Mouse (Mus musculus) 3T3-L1 (cell line): ENCODE results near the gene Klhl6.
"Not testable (repeated sequence)": the region's sequence is repeated elsewhere in the genome, so short reads cannot be mapped to it uniquely, and the experiment has no call there.

Experiments
- DNase-seq: peaks from one replicate; pipeline ENCODE4 v3.0.0-alpha.2; 2015; ENCODE audit warnings: low read depth, low spot score

The Klhl6 gene

GRCm38 (mm10) chr16:19982537-19983257, at the start of gene Klhl6:
Gene Klhl6, minus strand, starts transcription at chr16:19983037.
- no peak for DNase-seq

DNA sequence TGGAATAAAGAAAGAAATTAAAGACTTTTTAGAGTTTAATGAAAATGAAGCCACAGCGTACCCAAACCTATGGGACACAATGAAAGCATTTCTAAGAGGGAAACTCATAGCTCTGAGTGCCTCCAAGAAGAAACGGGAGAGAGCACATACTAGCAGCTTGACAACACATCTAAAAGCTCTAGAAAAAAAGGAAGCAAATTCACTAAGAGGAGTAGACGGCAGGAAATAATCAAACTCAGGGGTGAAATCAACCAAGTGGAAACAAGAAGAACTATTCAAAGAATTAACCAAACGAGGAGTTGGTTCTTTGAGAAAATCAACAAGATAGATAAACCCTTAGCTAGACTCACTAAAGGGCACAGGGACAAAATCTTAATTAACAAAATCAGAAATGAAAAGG, 44.4 kb upstream of the Klhl6 start:
- not testable (repeated sequence) for DNase-seq

- no peak for DNase-seq
These were observed 40.0 kb upstream of the Klhl6 start for GRCm38 (mm10) chr16:20022821-20023220.

GRCm38 (mm10) chr16:20021848-20022247, 39.0 kb upstream of the Klhl6 start:
- DNase-seq, result no peak

DNA sequence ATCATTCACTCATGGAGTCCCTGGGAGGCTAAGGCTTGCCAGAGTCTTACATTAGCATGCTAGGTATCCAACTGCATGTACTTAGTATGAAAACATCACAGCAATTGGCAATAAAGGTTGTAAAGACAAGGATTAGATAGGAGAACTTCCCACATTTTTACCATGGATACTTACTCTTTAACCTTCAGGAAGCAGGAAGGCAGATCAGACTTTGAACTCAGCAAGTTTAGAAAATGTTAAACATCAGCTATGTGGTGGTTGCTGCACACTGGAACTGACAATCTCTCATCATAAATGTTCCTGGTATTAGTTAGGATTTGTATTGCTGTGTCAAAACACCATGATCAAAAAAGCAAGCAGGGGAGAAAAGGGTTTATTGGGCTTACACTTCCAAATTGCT, 29.8 kb upstream of the Klhl6 start:
- DNase-seq, result no peak

- no peak for DNase-seq
These were observed 23.2 kb upstream of the Klhl6 start for GRCm38 (mm10) chr16:20006066-20006465.

GRCm38 (mm10) chr16:20000286-20000685, 17.4 kb upstream of the Klhl6 start:
- DNase-seq, result not testable (repeated sequence)

DNA sequence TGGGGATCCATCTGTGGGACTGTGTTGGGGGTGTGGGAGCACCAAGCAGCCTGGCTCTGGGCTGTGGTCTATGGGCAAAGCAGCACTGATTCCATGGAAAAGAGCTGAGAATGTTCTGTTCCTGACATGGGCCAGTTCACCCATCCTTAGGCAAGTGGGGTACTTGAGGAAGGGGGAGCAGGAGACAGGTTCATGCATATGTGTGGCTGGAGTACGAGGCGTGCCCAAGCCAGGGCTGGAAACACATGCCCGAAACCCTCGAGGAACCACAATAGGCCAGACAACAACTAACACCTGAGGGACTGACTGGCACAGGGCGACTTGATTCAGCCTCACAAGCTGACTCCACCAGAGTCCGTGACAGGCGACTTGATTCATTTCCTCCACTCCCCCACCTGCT, 14.8 kb upstream of the Klhl6 start:
- no peak for DNase-seq

DNA sequence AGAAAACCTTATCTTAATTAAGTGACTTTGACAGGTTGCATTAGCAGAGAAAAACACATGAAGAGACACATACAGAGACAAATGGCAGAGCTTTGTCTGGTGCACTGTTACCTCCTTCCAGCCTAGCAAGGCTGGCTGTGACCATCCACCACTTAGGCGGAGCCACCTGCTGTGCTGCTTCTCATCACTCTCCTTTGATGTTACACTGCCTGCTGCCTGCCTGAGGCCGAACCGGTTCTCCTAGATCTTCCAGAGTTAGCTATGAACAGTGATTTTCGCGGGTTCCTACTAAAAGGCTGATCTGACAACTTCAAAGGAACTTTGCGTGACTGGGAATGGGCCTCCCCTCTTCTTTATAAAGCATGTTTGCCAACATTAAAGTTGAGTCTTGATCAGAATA, 14.1 kb upstream of the Klhl6 start:
- not testable (repeated sequence) for DNase-seq

DNA sequence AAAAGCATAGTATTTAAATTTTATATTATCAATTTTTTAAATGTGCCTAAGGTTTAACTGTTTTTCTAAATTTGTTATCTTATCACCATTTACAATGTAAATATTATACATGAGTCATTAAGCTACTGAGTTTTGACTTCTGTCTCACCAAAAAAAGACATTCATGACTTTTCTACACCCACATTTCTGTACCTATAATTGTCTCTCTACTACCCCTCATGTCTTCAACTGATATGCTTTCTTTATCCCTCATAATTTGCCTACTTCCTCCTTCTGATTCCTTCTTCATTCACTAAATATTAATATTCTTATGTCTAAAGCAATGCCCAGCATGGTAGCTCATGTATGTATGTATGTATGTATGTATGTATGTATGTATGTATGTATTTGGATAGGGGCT, 13.0 kb upstream of the Klhl6 start:
- DNase-seq, result no peak

DNA sequence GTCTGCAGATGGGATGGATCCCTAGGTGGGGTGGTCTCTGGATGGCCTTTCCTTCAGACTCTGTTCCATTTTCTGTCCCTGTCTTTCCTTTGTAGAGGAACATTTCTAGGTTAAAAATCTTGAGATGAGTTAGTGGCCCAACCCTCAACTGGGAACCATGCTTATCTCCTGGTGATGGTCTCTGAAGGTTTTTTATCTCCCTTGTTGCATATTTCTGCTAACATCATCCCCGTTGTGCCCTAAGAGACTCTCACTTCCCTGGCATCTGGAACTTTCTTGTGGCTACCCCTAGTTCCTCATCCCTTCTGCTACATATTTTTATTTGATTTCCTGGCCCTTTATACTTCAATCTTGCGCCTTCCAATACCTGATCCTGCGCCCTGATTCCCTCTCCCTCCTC, 10.4 kb upstream of the Klhl6 start:
- DNase-seq, result no peak

DNA sequence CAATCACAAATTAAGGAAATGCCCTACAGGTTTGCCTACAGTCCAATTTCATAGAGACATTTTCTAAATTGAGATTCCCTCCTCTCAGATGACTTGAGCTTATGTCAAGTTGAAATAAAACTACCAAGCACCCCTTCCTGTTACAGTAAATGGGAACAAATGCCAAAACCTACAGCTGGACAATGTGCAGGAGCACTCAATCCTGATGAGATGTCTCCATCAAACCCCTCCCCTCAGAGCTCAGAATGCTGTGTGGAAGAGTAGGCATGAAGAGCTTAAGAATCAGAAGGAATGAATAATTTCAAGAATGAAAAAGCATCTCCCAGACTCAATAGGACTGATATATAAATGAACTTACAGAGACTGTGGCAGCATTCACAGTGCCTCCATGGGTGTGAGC, 7.7 kb upstream of the Klhl6 start:
- DNase-seq, result no peak

GRCm38 (mm10) chr16:19987589-19987988, 4.8 kb upstream of the Klhl6 start:
- DNase-seq, result no peak

DNA sequence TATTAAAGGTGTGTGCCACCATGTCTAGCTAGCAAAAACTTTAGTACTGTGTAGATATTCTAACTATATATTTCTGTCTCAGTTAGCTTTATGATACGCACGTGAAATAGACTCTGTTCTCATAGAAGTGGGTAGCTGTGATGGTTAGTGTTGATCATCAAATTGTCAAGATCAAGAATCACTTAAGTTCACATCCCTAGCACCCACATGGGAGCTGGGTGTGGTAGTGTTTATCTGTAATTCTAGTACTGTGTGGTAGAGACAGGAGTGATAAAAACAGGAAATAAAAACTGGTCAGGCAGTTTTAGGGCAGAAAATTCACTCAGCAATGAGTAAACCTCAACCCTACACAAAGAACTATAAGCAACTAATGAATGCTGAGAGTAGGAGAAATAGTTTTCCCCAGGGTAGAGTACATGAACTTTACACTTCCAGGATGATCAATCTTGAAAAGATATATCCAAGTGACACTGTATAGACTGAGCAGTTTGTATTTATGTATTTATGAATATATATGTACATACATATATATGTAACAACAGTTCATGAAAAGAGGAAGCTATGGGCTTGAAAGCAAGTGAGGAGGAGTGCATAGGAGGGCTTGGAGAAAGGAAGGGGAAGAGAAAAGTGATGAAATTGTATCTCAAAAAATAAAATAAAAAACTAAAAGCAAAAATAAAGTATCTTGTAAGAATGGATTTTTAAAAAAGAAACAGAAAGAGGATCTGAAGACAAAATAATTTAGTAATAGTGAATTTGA, 2.2 kb upstream of the Klhl6 start:
- DNase-seq, result no peak

DNA sequence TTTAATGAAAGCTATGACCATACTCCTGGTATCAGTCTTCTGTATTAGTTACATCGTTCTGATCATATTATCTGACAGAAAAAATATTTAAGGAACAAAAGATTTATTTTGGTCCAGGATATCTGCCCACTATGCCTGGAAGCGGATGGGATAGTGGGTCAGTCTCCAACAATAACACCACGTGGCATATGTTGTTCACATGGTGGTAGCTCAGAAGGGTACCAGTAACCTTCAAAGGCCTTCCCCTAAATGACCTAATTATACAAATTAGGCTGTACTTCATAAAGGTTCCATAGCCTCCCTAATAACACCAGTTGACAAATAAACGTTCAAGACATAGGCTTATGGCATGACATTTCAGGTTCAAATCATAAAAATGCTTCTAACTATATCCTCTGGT, 722 bp upstream of the Klhl6 start:
- DNase-seq, result no peak

- DNase-seq, result no peak
These were observed 1.2 kb downstream of the Klhl6 start for GRCm38 (mm10) chr16:19981684-19982083.

DNA sequence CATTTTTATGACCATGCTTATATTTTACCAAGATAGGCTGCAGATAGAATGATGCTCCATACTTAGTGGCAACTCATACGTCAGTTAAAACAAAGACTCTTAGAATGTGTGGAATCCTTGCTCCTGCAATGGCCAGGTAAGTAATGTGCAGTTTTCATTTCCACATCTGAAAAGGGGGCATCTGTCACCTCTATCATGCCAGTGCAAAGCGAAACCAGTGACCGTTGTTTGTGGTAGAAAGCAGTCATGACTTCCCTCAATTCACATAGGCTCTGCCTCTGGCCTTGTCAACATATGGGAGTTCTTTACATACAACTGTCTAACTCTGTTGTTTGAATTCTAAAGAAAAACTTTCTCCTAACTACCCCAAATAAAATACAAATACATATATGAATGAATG, 1.8 kb downstream of the Klhl6 start:
- DNase-seq, result no peak

DNA sequence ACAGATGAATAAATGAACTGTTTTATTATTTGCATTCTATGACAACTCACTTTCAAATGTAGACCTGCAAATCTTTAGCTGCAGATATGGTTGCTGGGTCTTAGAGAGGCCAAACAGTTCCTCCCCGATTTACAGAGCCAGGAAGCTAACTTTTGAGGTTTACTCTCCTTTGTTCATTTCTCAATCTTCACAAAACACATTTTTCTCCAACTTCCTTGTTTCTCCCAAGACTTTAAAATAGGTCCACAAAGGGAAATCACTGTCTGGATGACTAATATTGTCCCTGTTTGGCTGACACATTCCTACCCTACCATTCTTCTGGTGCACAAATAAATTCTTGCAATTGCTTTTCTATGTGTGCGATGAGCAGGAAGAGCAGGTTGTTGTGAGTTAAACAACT, 3.1 kb downstream of the Klhl6 start:
- DNase-seq, result no peak

DNA sequence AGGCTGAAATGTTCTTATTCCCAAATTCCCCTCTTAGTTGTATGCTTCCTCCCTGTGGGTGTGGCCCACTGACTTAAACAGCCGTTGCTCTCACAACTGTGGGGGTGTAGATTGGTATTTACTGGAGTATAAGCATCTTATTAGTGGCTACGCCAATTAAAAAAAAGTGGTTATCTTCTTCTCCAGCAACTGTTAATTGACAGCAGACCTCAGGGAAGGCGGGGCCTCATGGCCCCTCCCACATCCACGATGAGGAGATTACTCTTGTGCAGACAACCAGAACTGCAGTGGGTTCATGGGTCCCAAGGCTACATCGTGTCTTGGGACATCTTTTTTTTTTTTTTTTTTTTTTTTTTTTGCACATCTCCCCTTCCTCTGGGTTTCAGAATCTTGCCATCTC, 5.6 kb downstream of the Klhl6 start:
- DNase-seq, result no peak

- DNase-seq, result no peak
These were observed 6.0 kb downstream of the Klhl6 start for GRCm38 (mm10) chr16:19976825-19977224.

DNA sequence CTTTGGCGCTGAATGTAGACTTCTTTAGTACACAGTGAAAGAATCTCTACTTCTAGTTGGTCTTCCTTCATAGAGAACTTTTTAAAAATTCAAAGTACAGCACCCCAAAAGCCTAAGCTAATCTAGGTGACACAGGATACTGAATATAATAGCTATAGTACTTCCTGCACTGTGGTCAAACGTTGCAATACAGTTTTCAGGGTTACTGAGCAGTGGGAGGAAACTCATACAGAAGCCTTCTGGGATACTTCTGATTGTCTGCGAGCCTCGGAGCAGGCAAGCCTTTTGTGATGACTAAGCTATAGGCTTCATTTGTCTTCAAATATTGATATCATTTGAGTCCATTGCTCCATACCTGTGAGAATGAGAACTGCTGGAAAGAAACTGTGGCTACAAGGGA, 7.4 kb downstream of the Klhl6 start:
- no peak for DNase-seq

GRCm38 (mm10) chr16:19973480-19973879, 9.4 kb downstream of the Klhl6 start:
- DNase-seq, result no peak

DNA sequence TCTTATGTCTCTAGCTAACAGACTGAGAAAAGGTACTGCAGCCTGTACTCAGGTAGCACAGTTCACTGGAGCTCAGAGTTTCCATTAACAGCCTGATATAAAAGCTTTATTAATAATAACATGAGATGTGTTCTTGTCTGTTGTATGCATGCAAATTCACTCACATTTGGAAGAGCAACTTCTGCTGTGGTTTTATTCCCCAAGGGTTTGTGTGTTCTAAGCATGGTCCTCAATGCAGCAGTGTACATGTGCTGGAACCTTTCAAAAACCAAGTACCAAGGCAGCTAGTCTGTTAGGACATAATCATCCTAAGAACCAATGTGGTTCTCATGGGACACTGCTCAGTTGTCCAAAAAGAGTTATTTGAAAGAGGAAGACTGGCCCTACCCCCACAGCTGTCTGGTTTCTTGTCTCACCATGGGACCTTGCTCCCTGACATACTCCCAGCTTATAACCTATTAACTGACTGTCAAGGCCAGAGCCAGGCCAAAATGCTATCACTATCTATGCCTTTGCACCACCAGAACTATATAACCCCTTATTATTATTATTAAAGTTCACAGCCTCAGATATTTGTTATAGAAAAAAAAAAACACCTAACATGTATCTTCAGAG, 10.0 kb downstream of the Klhl6 start:
- no peak for DNase-seq
